Mouse (Mus musculus) testis, adult 2 months (tissue): ENCODE data around the gene Nudt14.

ENCODE experiments used
- CTCF ChIP-seq: fragments of 200-500 bp; IDR thresholded peaks from 2 replicates; pipeline ENCODE4 v1.5.1; 2012; ENCODE audit warnings: low read depth, mild to moderate bottlenecking, inconsistent platforms, low read length, moderate library complexity; ENCODE audit not compliant: control insufficient read depth, insufficient read depth, insufficient replicate concordance
- POLR2A ChIP-seq: fragments of 200-500 bp; IDR thresholded peaks from 2 replicates; pipeline ENCODE4 v1.6.1; 2012; ENCODE audit warnings: low read depth, mild to moderate bottlenecking, inconsistent platforms, low read length, moderate library complexity; ENCODE audit not compliant: control insufficient read depth

- TF ChIP-seq POLR2A (no peak), CTCF (no peak)
Observed at GRCm38 (mm10) chr12:112900641-112901040, 41.3 kb downstream of the Nudt14 start.
